Mouse (Mus musculus): Measurements from ENCODE around the gene Vti1a.
A peak's percentile ranks its signal among the peaks of the same experiment; 100 is the strongest.

The Vti1a gene

GRCm38 (mm10) chr19:55561469-55561868, 245.4 kb downstream of the Vti1a start:
- no peak for DNase-seq (ENCODE audit: low read depth)

GRCm38 (mm10) chr19:55562487-55563147, 246.5 kb downstream of the Vti1a start:
- no peak for DNase-seq (ENCODE audit: low read depth)

- no peak for DNase-seq (ENCODE audit: low read depth)
These were observed 247.1 kb downstream of the Vti1a start for GRCm38 (mm10) chr19:55563148-55563651.

GRCm38 (mm10) chr19:55564104-55564938, 248.2 kb downstream of the Vti1a start:
- peak; percentile 51 for DNase-seq (ENCODE audit: low read depth)

DNA sequence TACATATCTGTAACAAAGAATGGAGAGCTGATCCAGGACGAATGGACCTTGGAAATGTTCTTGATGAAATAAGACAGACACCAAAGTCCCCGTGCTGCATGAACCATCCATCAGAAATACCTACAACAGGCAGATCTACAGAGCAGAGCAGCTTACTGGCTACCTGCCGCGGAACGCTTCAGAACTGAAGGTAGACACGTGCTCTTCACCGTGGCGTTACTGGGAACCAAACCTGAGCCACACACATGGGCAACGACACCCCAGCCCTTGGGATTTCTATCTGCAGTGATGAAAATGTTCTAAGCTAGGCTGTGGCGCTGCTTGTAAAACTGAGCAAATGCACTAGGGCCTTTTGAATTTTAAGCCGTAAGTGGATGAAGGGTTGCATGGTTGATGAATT, 249.0 kb downstream of the Vti1a start:
- DNase-seq (ENCODE audit: low read depth) = no peak

- DNase-seq (ENCODE audit: low read depth) = no peak
These were observed 249.7 kb downstream of the Vti1a start for GRCm38 (mm10) chr19:55565523-55566369.

DNA sequence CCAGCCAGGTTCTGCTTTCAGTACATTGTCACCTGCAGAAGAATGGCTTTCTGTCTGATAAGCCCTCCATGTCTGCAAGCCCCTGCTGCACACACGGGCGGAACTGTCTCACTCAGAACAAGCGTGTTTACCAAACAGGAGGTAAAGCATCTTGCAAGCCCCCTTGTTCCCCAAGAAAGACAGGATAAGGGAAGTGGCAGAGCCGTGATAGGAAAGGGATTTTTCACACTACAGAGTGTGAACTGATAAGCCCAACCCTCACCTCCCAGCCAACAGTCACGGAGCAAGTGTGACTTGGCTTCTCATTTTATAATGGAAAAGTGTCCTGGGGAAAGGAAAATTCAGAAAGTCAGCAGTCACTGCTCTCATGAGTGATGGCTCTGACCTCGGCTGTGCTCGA, 253.0 kb downstream of the Vti1a start:
- DNase-seq (ENCODE audit: low read depth) = no peak

GRCm38 (mm10) chr19:55569894-55570293, 253.8 kb downstream of the Vti1a start:
- no peak for DNase-seq (ENCODE audit: low read depth)

DNA sequence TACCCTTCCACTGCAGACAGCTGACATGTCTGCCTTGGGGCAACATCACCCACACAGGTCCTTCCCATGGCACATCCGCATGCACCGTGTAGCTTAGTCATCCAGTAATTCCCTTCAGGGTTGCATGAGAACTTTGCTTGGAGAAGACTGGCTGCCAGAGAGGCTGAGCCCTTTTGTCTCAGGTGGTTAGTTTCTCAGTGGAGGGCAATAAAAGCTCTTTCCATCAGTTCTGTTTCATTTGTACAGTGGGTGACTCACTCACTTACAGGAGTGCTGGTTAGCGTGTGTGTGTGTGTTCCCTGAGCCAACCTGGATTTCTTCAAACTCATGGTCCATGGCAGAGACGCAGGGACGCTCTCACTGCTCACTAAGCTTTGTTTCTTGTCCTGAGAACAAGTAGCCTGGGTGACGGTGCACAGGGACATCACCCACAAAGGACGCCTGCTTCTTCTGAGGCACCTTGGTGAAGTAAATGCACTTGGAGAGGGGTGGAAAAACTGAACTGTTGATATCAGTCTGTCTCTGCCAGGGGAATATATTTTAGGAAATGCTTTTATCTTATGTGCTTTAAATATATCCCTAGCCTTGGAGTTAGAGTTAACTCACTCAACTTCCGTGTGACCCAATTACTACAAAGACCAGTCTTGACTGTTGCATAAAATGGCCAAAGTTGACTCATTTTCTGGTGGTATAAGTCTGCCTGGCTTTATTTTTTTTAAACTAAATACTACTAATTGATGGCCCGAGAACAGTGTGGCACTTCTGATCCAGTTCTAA, 254.6 kb downstream of the Vti1a start:
- no peak for DNase-seq (ENCODE audit: low read depth)

DNA sequence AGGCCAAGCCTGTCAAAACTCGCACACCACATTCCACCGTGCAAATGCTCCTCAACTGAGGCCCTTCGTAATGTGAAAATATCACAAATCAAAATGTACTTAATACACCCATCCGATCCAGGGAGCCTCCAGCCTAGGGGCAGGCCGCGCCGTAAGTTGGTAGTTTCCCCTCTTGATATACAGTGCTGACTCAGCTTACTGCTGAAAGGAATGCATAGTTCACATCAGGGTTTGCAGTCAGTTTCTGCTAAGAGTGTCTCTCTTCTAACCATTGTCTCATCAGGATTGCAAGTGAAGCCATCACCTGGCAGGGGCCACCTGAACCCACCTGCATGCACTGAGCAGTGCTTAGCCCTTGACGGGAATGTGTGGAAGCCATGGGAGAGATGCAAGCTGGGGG, 255.4 kb downstream of the Vti1a start:
- DNase-seq (ENCODE audit: low read depth) = no peak

- no peak for DNase-seq (ENCODE audit: low read depth)
These were observed 261.4 kb downstream of the Vti1a start for GRCm38 (mm10) chr19:55577306-55578042.

DNA sequence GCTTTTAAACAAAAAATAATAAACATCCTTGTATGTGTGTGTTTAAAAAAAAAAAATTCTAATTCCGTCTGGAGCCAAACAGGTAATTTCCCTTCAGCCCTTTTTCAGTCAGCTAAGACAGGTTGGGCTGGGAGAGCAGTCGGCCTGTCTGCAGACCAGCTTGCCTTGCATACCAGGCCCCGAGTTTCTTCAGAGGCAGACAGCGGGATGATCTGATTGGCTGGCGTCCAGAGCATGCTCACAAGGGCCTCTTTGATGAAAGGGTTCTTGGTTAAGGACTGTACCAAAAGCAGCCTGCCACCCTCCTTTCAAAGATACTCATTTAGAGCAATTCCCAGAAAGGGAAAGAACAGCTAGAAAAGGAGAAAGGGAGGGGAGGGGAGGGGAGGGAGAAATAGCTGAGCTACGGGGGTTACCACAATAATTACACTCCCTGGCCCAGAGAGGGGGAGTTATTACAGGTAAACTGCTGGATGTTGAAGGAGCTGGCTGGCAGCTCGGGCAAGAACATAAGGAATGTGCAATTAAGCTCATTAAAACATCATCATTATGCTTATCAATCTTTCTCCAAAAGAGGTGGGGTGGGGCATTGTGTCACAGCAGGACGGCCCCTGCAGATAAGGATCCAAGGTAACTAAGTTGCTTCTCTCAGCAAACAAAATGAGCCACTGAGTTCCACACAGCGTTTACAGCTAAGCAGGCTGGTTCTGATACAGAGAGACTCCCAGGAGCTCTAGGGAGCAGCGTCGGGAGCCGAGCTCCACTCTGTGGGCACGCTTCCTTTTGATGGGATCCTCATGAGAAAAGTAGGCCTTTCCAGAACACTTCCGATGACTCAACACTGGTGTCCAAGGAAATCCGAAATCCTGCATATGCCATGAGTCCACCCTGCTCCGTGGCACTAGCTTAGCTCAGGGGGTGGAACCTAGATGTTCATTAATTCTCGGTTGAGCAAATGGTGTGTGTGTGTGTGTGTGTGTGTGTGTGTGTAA, 262.3 kb downstream of the Vti1a start:
- no peak for DNase-seq (ENCODE audit: low read depth)

GRCm38 (mm10) chr19:55579310-55579709, 263.2 kb downstream of the Vti1a start:
- DNase-seq (ENCODE audit: low read depth) = no peak

DNA sequence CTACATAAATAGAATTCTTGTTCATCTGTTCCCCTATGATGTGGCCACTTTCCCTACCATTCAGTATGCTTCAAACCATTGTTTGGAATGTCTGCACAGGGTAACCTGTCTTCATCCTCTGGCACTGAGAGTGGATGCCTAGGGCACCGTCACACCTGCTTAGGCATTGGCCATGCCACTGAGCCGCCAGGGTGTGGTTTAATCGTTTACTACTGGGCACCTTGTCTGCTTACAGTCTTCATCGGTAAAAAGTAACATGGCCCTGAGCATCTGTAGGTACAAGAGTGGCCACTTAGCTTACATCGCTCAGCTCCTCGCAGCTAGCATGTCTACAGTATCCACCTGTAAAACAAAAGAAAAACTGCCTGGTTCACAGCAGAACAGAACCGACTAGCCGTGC, 264.1 kb downstream of the Vti1a start:
- no peak for DNase-seq (ENCODE audit: low read depth)

DNA sequence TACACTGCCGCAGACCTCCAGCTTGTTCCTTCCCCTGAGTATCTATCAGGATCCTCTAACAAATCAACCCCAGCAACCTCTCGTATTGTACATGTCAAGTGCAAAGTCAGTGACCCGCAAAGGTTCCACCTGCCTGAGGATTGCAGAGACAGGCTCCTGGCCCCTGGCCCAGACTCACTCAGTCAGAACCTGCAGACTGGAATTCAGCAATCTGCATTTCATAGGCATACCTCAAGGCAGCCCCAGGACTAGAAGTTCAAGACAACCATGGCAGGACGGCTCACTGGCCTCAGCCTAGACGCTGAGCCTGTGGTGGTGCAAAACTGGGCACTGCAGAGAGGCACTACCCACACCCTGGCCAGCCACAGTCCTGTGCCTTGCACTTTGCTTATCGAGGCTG, 264.6 kb downstream of the Vti1a start:
- DNase-seq (ENCODE audit: low read depth) = no peak

GRCm38 (mm10) chr19:55582896-55583653, 267.0 kb downstream of the Vti1a start:
- no peak for DNase-seq (ENCODE audit: low read depth)

GRCm38 (mm10) chr19:55585270-55586224, 269.5 kb downstream of the Vti1a start:
- DNase-seq (ENCODE audit: low read depth) = no peak

Data from c-Kit-positive CD71-positive TER-119-negative erythroid progenitor cells, embryonic 14.5 days (primary cell).